Mouse (Mus musculus) urinary bladder, postnatal 4 days (tissue): ENCODE measurements around the gene As3mt.

ENCODE experiments used
- DNase-seq, 2 experiments: peaks; one replicate each; pipeline ENCODE4 v3.0.0; 2021 to 2022; ENCODE audit warnings: low spot score in 2 of 2

The As3mt gene

DNA sequence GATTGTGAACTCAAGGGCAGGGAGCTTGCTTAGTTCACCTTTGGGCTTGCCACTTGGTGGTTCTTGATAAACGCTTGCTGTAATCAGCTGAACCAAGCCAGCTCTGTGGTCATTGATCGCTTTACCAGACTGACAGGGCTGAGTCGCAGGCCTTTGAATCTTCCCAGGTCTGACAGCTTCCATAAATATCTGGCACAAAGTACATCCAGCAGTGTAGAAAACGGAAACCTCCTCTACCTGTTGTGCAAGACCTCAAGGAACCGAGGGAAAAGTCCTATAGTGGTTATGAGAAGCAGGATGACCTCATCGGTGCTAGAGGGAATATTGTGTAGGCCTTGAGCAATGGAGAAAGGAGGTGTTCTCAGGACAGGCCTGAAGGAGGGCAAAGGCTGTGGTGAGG lies 77.2 kb downstream of the As3mt start:
- no peak for DNase-seq

DNA sequence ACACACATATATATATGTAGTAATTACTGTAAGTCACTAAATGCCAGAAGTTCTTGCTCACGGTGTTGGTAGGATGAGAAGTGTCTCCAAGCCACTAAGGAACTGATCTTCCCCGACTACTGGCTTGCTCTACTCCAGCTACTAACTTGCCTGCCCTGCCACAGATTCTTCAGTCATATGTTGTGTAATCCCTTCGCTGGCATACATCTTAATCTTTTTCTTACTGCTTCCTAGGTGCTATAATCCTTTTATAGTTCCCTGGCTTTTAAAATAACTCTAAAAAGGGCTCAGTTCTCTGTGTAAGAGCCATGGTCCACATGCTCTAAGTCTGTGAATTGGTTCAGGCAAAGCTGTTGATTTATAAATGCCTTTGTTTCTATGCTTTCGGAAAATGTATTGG lies 78.4 kb downstream of the As3mt start:
- DNase-seq: no peak

DNA sequence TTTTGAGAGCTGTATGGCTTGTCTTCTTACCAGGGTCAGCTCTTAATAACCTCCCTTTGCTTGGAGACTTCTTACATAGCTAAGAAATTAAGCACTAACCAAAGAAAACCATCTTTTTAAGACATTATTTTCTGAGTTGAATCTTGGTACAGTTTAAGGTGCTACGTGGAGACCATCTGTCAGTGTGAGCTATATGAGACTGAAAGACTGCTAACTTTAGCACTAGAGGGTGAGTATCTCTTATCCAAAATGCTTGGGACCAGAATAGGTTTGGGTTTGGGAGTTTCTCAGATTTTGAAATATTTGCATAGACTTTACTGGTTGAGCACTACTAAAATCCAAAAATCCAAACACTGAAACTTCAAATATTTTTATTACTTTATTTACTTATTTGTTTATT lies 82.5 kb downstream of the As3mt start:
- no peak for DNase-seq
